Mouse (Mus musculus) ES-Bruce4 (cell line): ENCODE measurements around the gene Gsx1.

ENCODE experiments used
- CTCF ChIP-seq: IDR thresholded peaks from one replicate; pipeline ENCODE4 v1.8.1; 2011; ENCODE audit warnings: low read depth, low read length
- EP300 ChIP-seq: IDR thresholded peaks from 2 replicates; pipeline ENCODE4 v1.6.1; 2011; ENCODE audit warnings: low read depth, low read length; ENCODE audit not compliant: insufficient read depth
- POLR2A ChIP-seq: IDR thresholded peaks from one replicate; pipeline ENCODE4 v1.8.1; 2011; ENCODE audit warnings: low read length; ENCODE audit not compliant: insufficient read depth

GRCm38 (mm10) chr5:147170088-147170487, 18.4 kb upstream of the Gsx1 start:
- TF ChIP-seq CTCF (no peak), POLR2A (no peak), EP300 (no peak)
